19 mouse cellular contexts compared by ENCODE assay signal in the genomic region with DNA sequence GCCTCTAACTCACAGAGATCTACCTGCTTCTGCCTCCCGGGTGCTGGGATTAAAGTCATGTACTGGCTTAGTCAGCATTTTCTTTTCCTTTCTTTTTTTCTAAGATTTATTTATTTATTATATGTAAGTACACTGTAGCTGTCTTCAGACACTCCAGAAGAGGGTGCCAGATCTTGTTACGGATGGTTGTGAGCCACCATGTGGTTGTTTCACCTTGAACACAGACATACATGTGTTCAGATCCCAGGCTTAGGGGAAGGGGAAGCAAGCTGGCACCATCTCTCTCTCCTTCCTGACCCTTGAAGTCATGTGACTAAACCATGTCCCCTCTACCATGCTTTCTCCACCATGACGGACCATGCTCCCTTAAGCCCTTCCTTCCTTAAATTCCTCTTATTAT.
"Had no signal": no experiment of that assay in that cellular context is flagged by ENCODE, and none has a peak within 500 bp of the region (broad histone marks: within the 10 kb centered on the region; RNA-seq: fewer than 3 reads in every experiment).

No protein-coding gene starts in this region.

- H3K36me3 ChIP-seq: limb, embryonic 10.5 days; limb, embryonic 13.5 days; liver, embryonic 12.5 days; liver, embryonic 15.5 days; lung, embryonic 15.5 days; midbrain, embryonic 10.5 days; midbrain, embryonic 13.5 days had no signal

- H3K9ac ChIP-seq: limb, embryonic 13.5 days; liver, embryonic 12.5 days; liver, embryonic 15.5 days; lung, embryonic 15.5 days; midbrain, embryonic 13.5 days had no signal

- H3K27ac ChIP-seq: kidney, postnatal 0 days; limb, embryonic 10.5 days; limb, embryonic 13.5 days; liver, embryonic 12.5 days; liver, embryonic 15.5 days; lung, embryonic 15.5 days; midbrain, embryonic 10.5 days; midbrain, embryonic 13.5 days; stomach, postnatal 0 days had no signal

- H3K4me1 ChIP-seq: liver, embryonic 12.5 days; liver, embryonic 15.5 days; lung, embryonic 15.5 days; megakaryocyte, embryonic 14.5 days; midbrain, embryonic 10.5 days; midbrain, embryonic 13.5 days had no signal

- H3K27me3 ChIP-seq: limb, embryonic 13.5 days; liver, embryonic 15.5 days; lung, embryonic 15.5 days; midbrain, embryonic 13.5 days had no signal

- H3K9me3 ChIP-seq: limb, embryonic 10.5 days; limb, embryonic 13.5 days; liver, embryonic 12.5 days; liver, embryonic 15.5 days; lung, embryonic 15.5 days; midbrain, embryonic 10.5 days; midbrain, embryonic 13.5 days had no signal

- H3K4me3 ChIP-seq: limb, embryonic 10.5 days; limb, embryonic 13.5 days; liver, embryonic 12.5 days; liver, embryonic 15.5 days; lung, embryonic 15.5 days; megakaryocyte, embryonic 14.5 days; midbrain, embryonic 10.5 days; midbrain, embryonic 13.5 days had no signal

- ATAC-seq: liver, embryonic 12.5 days; midbrain, embryonic 13.5 days; midbrain, embryonic 16.5 days had no signal

- DNase-seq: kidney, adult 2 months; kidney, postnatal 25 days; liver; lung, adult 18-20 months; lung, postnatal 10 days; lung, postnatal 36 days; right cerebral cortex, postnatal 4 days; thymus, postnatal 25 days had no signal

- H3K4me2 ChIP-seq: limb, embryonic 13.5 days; liver, embryonic 12.5 days; liver, embryonic 15.5 days; lung, embryonic 15.5 days; midbrain, embryonic 13.5 days had no signal
